Mouse (Mus musculus): ENCODE data around the gene Zfp804a.

DNA sequence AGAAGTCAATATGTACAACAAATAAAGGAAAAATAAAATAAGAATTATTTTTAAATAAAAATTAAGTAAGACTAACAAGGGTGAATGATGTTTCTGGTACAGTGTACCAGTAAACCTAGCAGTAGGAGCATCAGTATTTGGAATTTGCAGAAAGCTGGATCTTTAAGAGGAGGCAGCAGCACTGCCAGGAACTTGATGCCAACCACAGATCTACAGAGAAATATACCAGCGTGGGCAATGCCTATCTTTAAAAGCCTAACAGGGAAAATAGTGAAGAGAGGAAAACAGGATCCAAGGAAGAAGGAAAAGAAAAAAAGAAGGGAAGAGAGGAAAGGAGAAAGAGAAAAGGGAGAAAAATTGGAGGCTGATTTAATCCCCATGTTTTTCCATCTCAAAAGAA, 60.1 kb downstream of the Zfp804a start:
- no peak for TF ChIP-seq CTCF (IDR thresholded peaks at IDR 0.05; ENCODE audit: insufficient read depth, low read depth, low read length)
- TF ChIP-seq POLR2A (IDR thresholded peaks at IDR 0.05; ENCODE audit: insufficient read depth, low read depth, low read length), result no peak

Data from olfactory bulb, adult 2 months (tissue).